Mouse (Mus musculus): ENCODE results near the gene Laptm4a.

The Laptm4a gene

GRCm38 (mm10) chr12:8954161-8954561, 32.7 kb downstream of the Laptm4a start:
- DNase-seq (ENCODE audit: low spot score), result no peak

GRCm38 (mm10) chr12:8961607-8962316, 40.3 kb downstream of the Laptm4a start:
- peak; percentile 74 for DNase-seq (ENCODE audit: low spot score)

GRCm38 (mm10) chr12:8969828-8970227, 48.4 kb downstream of the Laptm4a start:
- peak; percentile 61 for DNase-seq (ENCODE audit: low spot score)

GRCm38 (mm10) chr12:8973820-8974465, 52.5 kb downstream of the Laptm4a start, which contains the start of gene Wdr35:
TSS of gene Wdr35 (plus strand) at chr12:8973892.
- peak; percentile 92 for DNase-seq (ENCODE audit: low spot score)

GRCm38 (mm10) chr12:8975076-8975475, 53.6 kb downstream of the Laptm4a start:
- no peak for DNase-seq (ENCODE audit: low spot score)
